Mouse (Mus musculus) E14TG2a.4 (cell line): Measurements from ENCODE around the gene H2-T22.
"Not testable (repeated sequence)": the region's sequence is repeated elsewhere in the genome, so short reads cannot be mapped to it uniquely, and the experiment has no call there.

Experiments
- CTCF ChIP-seq: conservative IDR thresholded peaks from 2 replicates; pipeline ENCODE4 v1.5.1; 2014; ENCODE audit warnings: low read length
- POU5F1 ChIP-seq: IDR thresholded peaks from 2 replicates; pipeline ENCODE4 v1.6.1; 2014; ENCODE audit warnings: low read length, borderline replicate concordance

GRCm38 (mm10) chr17:36035010-36035638 lies 7.4 kb downstream of the H2-T22 start:
- TF ChIP-seq CTCF, result peak; percentile 36
- not testable (repeated sequence) for TF ChIP-seq POU5F1
